In the genomic region with DNA sequence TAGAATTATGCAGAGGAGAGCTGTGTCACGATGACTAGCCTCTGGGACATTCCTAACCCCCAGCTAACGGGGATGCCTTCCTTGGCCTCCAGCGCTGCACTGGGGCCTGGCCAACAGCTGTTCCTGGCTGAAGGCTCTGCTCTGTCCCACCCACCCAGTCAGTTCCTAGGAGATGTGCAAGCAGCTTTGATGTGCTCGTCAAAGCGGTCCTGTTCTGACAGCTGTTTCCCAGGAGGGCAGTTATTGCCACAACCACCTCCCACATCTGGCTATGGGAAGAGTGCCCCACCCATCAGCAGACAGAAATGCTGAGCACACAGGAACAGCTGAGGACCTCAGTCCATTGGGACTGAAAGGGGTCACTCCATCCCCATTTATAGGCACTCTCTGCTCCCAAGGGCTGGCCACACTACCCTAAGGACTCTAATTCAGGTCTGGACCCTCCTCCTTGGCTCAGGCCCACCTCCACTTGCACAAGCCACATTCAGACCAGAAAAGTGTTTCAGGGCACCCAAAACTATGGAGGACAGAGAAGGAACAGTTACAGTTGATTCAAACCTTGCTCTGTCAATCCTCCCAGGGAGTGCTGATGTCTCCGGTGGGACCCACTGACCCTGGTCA, we compare ENCODE assay signal across 10 mouse cellular contexts.
DNase-seq lines count a peak whose midpoint lies in the region; ATAC-seq and TF ChIP-seq lines count a peak whose summit lies in the region.
"Had no signal": no experiment of that assay in that cellular context is flagged by ENCODE, and none has a peak within 500 bp of the region (broad histone marks: within the 10 kb centered on the region; RNA-seq: fewer than 3 reads in every experiment).

No protein-coding gene starts in this region.

- H3K9me3 ChIP-seq in forebrain, embryonic 12.5 days, result no peaks in the 10 kb centered on the region
- no peaks in the 10 kb centered on the region for H3K9me3 ChIP-seq in forebrain, embryonic 15.5 days
- no peaks in the 10 kb centered on the region for H3K9me3 ChIP-seq in heart, embryonic 15.5 days (replicated peaks)
- no peaks in the 10 kb centered on the region for H3K9me3 ChIP-seq in limb, embryonic 15.5 days
- no peaks in the 10 kb centered on the region for H3K9me3 ChIP-seq in stomach, postnatal 0 days (ENCODE audit: control insufficient read depth, low read length)

- TF ChIP-seq CTCF in bone marrow macrophage, adult 2 months (IDR thresholded peaks at IDR 0.05; ENCODE audit: low read depth, low read length), result no peak
- TF ChIP-seq CTCF in stomach, postnatal 0 days (IDR thresholded peaks at IDR 0.05; ENCODE audit: low read depth), result no peak

- WGBS in forebrain, embryonic 12.5 days, result 56% methylated on average over 6 of the region's 6 CpGs
- WGBS in forebrain, embryonic 15.5 days, result 47% methylated on average over 6 of the region's 6 CpGs
- WGBS in heart, embryonic 15.5 days, result 29% methylated on average over 6 of the region's 6 CpGs
- WGBS in limb, embryonic 15.5 days, result 14% methylated on average over 6 of the region's 6 CpGs
- WGBS in stomach, postnatal 0 days, result 27% methylated on average over 6 of the region's 6 CpGs

- H3K9ac ChIP-seq in forebrain, embryonic 12.5 days, result no peak overlapping the region
- no peak overlapping the region for H3K9ac ChIP-seq in forebrain, embryonic 15.5 days (replicated peaks)
- no peak overlapping the region; the same call in 1 of the 2 replicates for H3K9ac ChIP-seq in heart, embryonic 15.5 days
- H3K9ac ChIP-seq in limb, embryonic 15.5 days, result no peak overlapping the region
- no peak overlapping the region for H3K9ac ChIP-seq in stomach, postnatal 0 days (ENCODE audit: low read length)

- no peak overlapping the region for H3K4me2 ChIP-seq in forebrain, embryonic 12.5 days
- H3K4me2 ChIP-seq in forebrain, embryonic 15.5 days (replicated peaks), result no peak overlapping the region
- H3K4me2 ChIP-seq in heart, embryonic 15.5 days, result no peak overlapping the region
- no peak overlapping the region for H3K4me2 ChIP-seq in limb, embryonic 15.5 days
- H3K4me2 ChIP-seq in stomach, postnatal 0 days (replicated peaks; ENCODE audit: low read depth), result 0 out of 2 replicates have a peak overlapping the region, but pooled peaks have one; percentile 3

- no peak for TF ChIP-seq EP300 in stomach, postnatal 0 days (optimal IDR thresholded peaks at IDR 0.05)

- peak; percentile 46 for DNase-seq in stomach, postnatal 0 days (ENCODE audit: low spot score)
- DNase-seq in retina, postnatal 1 day, result no peak
- no peak for DNase-seq in ovary, adult 18-20 months (ENCODE audit: low spot score)

- H3K36me3 ChIP-seq in forebrain, embryonic 12.5 days (replicated peaks), result no peaks in the 10 kb centered on the region
- H3K36me3 ChIP-seq in forebrain, embryonic 15.5 days, result no peaks in the 10 kb centered on the region
- H3K36me3 ChIP-seq in heart, embryonic 15.5 days, result no peaks in the 10 kb centered on the region
- H3K36me3 ChIP-seq in limb, embryonic 15.5 days, result no peaks in the 10 kb centered on the region
- no peaks in the 10 kb centered on the region for H3K36me3 ChIP-seq in stomach, postnatal 0 days (ENCODE audit: control insufficient read depth, insufficient read depth, low read length)

- H3K27me3 ChIP-seq in forebrain, embryonic 12.5 days, result no peaks in the 10 kb centered on the region
- H3K27me3 ChIP-seq in forebrain, embryonic 15.5 days, result no peaks in the 10 kb centered on the region
- H3K27me3 ChIP-seq in heart, embryonic 15.5 days, result no peaks in the 10 kb centered on the region
- H3K27me3 ChIP-seq in limb, embryonic 15.5 days, result no peaks in the 10 kb centered on the region
- H3K27me3 ChIP-seq in stomach, postnatal 0 days (ENCODE audit: control insufficient read depth, insufficient read depth, low read length), result no peaks in the 10 kb centered on the region
- H3K27me3 ChIP-seq: CH12.LX had no signal

- 0 out of 2 replicates have a peak overlapping the region, but pooled peaks have one; percentile 25 for H3K27ac ChIP-seq in forebrain, embryonic 12.5 days
- no peak overlapping the region for H3K27ac ChIP-seq in forebrain, embryonic 15.5 days (replicated peaks)
- peak overlapping the region; percentile 87 for H3K27ac ChIP-seq in bone marrow macrophage, adult 2 months (ENCODE audit: insufficient read depth, low read depth, low read length)
- peak overlapping the region; percentile 67 for H3K27ac ChIP-seq in heart, embryonic 15.5 days
- peak overlapping the region; percentile 85 for H3K27ac ChIP-seq in limb, embryonic 15.5 days
- peak overlapping the region; percentile 83 for H3K27ac ChIP-seq in stomach, postnatal 0 days (replicated peaks)

- peaks cover 6% of the 10 kb centered on the region for H3K4me1 ChIP-seq in forebrain, embryonic 12.5 days
- peaks cover 7% of the 10 kb centered on the region for H3K4me1 ChIP-seq in forebrain, embryonic 15.5 days
- peaks cover 93% of the 10 kb centered on the region for H3K4me1 ChIP-seq in bone marrow macrophage, adult 2 months (ENCODE audit: control insufficient read depth, insufficient read depth, low read length)
- H3K4me1 ChIP-seq in heart, embryonic 15.5 days (replicated peaks), result peaks cover 35% of the 10 kb centered on the region
- H3K4me1 ChIP-seq in limb, embryonic 15.5 days, result peaks cover 53% of the 10 kb centered on the region
- peaks cover 20% of the 10 kb centered on the region for H3K4me1 ChIP-seq in stomach, postnatal 0 days (replicated peaks; ENCODE audit: control insufficient read depth, insufficient read depth)

- no peak for ATAC-seq in forebrain, embryonic 12.5 days (ENCODE audit: low FRiP score)
- no peak for ATAC-seq in forebrain, embryonic 15.5 days (replicated peaks)
- ATAC-seq in heart, embryonic 15.5 days (replicated peaks; ENCODE audit: insufficient number of reproducible peaks, insufficient read depth, low FRiP score, low read depth), result no peak; the same call in 1 of the 2 replicates
- peak; percentile 66 for ATAC-seq in limb, embryonic 15.5 days (ENCODE audit: insufficient number of reproducible peaks, low FRiP score, low TSS enrichment, low read depth)
- peak; percentile 36; the same call in 1 of the 2 replicates for ATAC-seq in stomach, postnatal 0 days (ENCODE audit: low FRiP score, low TSS enrichment)

- no peak overlapping the region for H3K4me3 ChIP-seq in forebrain, embryonic 12.5 days (replicated peaks)
- no peak overlapping the region for H3K4me3 ChIP-seq in forebrain, embryonic 15.5 days
- no peak overlapping the region for H3K4me3 ChIP-seq in bone marrow macrophage, adult 2 months (ENCODE audit: insufficient read depth, low read length)
- H3K4me3 ChIP-seq in heart, embryonic 15.5 days, result no peak overlapping the region
- H3K4me3 ChIP-seq in limb, embryonic 15.5 days, result no peak overlapping the region
- H3K4me3 ChIP-seq in stomach, postnatal 0 days (ENCODE audit: low read depth, low read length), result no peak overlapping the region
- H3K4me3 ChIP-seq: erythroblast, embryonic 14.5 days had no signal

- TF ChIP-seq POLR2A in bone marrow macrophage, adult 2 months (IDR thresholded peaks at IDR 0.05; ENCODE audit: borderline replicate concordance, low read depth, low read length), result no peak

Comparison
In these comparisons a context has a peak if more than half of its experiments do, and no peak if none do; other contexts are left out.
1. ATAC-seq: peak in limb, embryonic 15.5 days (single experiment) and stomach, postnatal 0 days (single experiment); none in forebrain, embryonic 12.5 days (single experiment), forebrain, embryonic 15.5 days (single experiment) and heart, embryonic 15.5 days (single experiment).